Mouse (Mus musculus) lung, adult 2 months (tissue): ENCODE results near the gene Tenm2.

ENCODE experiments used
- CTCF ChIP-seq: fragments of 200-500 bp; IDR thresholded peaks from 2 replicates; pipeline ENCODE4 v1.5.1; 2011; ENCODE audit warnings: mild to moderate bottlenecking, low read length, control low read depth; ENCODE audit not compliant: insufficient read depth
- POLR2A ChIP-seq: fragments of 200-500 bp; IDR thresholded peaks from 2 replicates; pipeline ENCODE4 v1.6.1; 2011; ENCODE audit warnings: low read depth, mild to moderate bottlenecking, control low read depth, low read length, borderline replicate concordance; ENCODE audit errors: extremely low read depth

GRCm38 (mm10) chr11:36238890-36239289 is 996.9 kb downstream of the Tenm2 start:
- TF ChIP-seq CTCF (no peak), POLR2A (no peak)
